Mouse (Mus musculus) forebrain, embryonic 11.5 days (tissue): Measurements from ENCODE around the gene Mroh8. TPM values are rescaled to one million over a fixed set of nuclear protein-coding genes. Genes with fewer than 3 reads are reported as not detected.

Experiments
- ATAC-seq: fragments of 200-750 bp; cut with Nextera tagmentation; replicated peaks from 2 replicates; pipeline ENCODE4 v1.8.0; 2017; ENCODE audit warnings: moderate TSS enrichment; ENCODE audit not compliant: low FRiP score
- DNase-seq: peaks from one replicate; pipeline ENCODE4 v3.0.0-alpha.2; 2017; ENCODE audit warnings: low spot score
- H3K27ac ChIP-seq: fragments of 300-500 bp; sonication (generic); 2 replicates; pipeline ENCODE4 v1.5.1; 2014; ENCODE audit warnings: low read depth, low read length
- H3K27me3 ChIP-seq: fragments of 300-500 bp; sonication (generic); 2 replicates; pipeline ENCODE4 v1.6.1; 2014; ENCODE audit warnings: mild to moderate bottlenecking, low read length, mixed read lengths; ENCODE audit not compliant: control insufficient read depth, insufficient read depth
- H3K36me3 ChIP-seq: fragments of 300-500 bp; sonication (generic); 2 replicates; pipeline ENCODE4 v1.6.1; 2014; ENCODE audit warnings: mild to moderate bottlenecking, low read length, moderate library complexity, mixed read lengths; ENCODE audit not compliant: control insufficient read depth, insufficient read depth
- H3K4me1 ChIP-seq: fragments of 300-500 bp; sonication (generic); replicated peaks from 2 replicates; pipeline ENCODE4 v1.6.1; 2014; ENCODE audit warnings: low read length, mixed read lengths; ENCODE audit not compliant: control insufficient read depth, insufficient read depth
- H3K4me2 ChIP-seq: fragments of 300-500 bp; sonication (generic); 2 replicates; pipeline ENCODE4 v1.6.1; 2014; ENCODE audit warnings: low read depth, mild to moderate bottlenecking, low read length, moderate library complexity, mixed read lengths; ENCODE audit not compliant: severe bottlenecking
- H3K4me3 ChIP-seq: fragments of 300-500 bp; sonication (generic); 2 replicates; pipeline ENCODE4 v1.5.1; 2014; ENCODE audit warnings: low read depth, low read length
- H3K9ac ChIP-seq: fragments of 300-500 bp; sonication (generic); 2 replicates; pipeline ENCODE4 v1.6.1; 2014; ENCODE audit warnings: low read length
- H3K9me3 ChIP-seq: fragments of 300-500 bp; sonication (generic); 2 replicates; pipeline ENCODE4 v1.6.1; 2016; ENCODE audit warnings: low read length, mixed read lengths; ENCODE audit not compliant: control insufficient read depth
- WGBS: fragments of 180-500 bp; shearing (Covaris S2); extraction: QIAGEN DNeasy Blood & Tissue Kit; methylation state at CpG from one replicate; pipeline ENCODE4 v1.1.7; 2014; 5-methylcytosine and 5-hydroxymethylcytosine counted together
- polyA plus RNA-seq: library from polyadenylated mRNA; unstranded; fragments of >200 nt; fragmentation: Nextera tagmentation; extraction: Ambion mirVana; gene quantifications from 2 replicates; pipeline ENCODE4 v1.2.1, GENCODE M21; 2014

Gene Mroh8
- polyA plus RNA-seq, 1 experiment from 2014 or later: 0.48 TPM

GRCm38 (mm10) chr2:157278717-157279415, 483 bp downstream of the Mroh8 start, which contains the start of gene Rpn2:
TSS of gene Rpn2 (plus strand) at chr2:157279017.
- peaks cover 8% of the 10 kb centered on the region; the same call in 1 of the 2 replicates for H3K36me3 ChIP-seq
- peak; percentile 98 for DNase-seq
- H3K27me3 ChIP-seq: no peaks in the 10 kb centered on the region
- H3K4me3 ChIP-seq: peak within 1 kb of the TSS; percentile 87
- peaks cover 12% of the 10 kb centered on the region for H3K4me1 ChIP-seq
- peak within 1 kb of the TSS; percentile 88 for H3K27ac ChIP-seq
- peak; percentile 100 for ATAC-seq
- H3K9me3 ChIP-seq: no peaks in the 10 kb centered on the region
- WGBS: under 1% methylated on average over 64 of the region's 64 CpGs
- peak within 1 kb of the TSS; percentile 87 for H3K9ac ChIP-seq
- H3K4me2 ChIP-seq: peak within 1 kb of the TSS; percentile 81

DNA sequence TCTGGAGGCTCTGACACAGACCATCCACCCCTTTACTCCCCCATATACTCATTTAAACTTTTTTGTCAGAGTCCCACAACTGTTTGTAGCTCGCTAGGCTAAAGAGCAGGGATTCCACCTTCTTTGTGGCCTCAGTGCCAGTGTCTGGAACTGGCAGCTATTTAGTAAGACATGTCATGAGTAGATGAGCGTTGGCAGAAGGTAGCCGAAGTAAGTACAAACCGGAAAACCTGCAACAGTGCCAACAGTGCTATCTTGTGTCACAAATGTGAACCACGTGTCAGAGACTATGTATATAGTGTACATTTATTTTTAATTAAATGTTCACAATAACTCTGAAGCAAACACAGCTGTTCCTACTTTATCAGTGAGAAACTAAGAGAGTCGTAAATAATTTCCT, 15.5 kb downstream of the Mroh8 start:
- DNase-seq (no peak), ATAC-seq (no peak)
- Histone ChIP-seq H3K4me3 (no peak overlapping the region), H3K4me1 (no peaks in the 10 kb centered on the region), H3K4me2 (no peak overlapping the region), H3K36me3 (no peaks in the 10 kb centered on the region), H3K9ac (no peak overlapping the region), H3K27ac (no peak overlapping the region), H3K27me3 (no peaks in the 10 kb centered on the region), H3K9me3 (no peaks in the 10 kb centered on the region)
- whole genome bisulfite sequencing: 86% methylated on average over 6 of the region's 6 CpGs

DNA sequence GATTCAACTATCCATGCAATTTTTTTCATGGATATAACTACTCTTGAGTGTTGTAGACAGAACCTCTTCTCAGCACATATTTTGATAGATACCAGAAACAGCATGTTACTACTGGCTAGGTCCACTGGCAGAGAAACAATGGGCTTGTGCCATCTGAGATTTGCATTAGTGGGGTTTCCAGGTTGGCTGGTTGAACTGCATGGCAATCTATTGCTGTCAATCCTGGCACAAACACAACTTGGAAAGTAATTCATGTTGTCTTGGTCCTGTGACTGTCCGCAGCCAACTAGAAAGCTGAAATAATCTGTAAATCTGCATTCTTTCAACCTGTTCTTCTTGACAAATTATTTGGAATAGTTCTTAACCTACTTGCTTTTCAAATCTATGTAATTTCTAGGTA, 16.2 kb downstream of the Mroh8 start:
- H3K4me1 ChIP-seq: no peaks in the 10 kb centered on the region
- H3K27ac ChIP-seq: no peak overlapping the region
- DNase-seq (no peak), ATAC-seq (no peak)
- H3K9me3 ChIP-seq: no peaks in the 10 kb centered on the region
- H3K9ac ChIP-seq: no peak overlapping the region
- no peaks in the 10 kb centered on the region for H3K36me3 ChIP-seq
- no peak overlapping the region for H3K4me3 ChIP-seq
- no peak overlapping the region for H3K4me2 ChIP-seq
- 89% methylated on average over 1 of the region's 1 CpGs for WGBS
- no peaks in the 10 kb centered on the region for H3K27me3 ChIP-seq

DNA sequence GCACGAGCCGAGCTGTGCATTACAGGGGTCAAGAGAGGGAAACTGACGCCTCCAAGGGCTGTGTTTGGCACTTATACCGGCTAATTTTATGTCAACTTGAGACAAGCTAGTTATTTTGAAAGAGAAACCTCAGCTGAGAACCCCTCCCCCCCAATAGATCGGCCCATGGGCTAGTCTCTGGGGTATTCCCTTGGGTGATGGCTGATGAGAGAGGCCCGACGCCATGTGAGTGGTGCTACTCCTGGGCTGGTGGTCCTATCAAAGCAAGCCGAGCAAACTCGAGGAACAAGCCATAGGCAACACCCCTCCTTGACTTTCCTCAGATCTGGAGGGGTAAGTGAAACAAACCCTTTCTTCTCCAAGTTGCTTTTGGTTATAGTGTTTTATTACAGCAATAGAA, 16.8 kb downstream of the Mroh8 start:
- WGBS: 82% methylated on average over 9 of the region's 9 CpGs
- H3K27ac ChIP-seq: no peak overlapping the region

GRCm38 (mm10) chr2:157261930-157262329, 17.4 kb downstream of the Mroh8 start:
- WGBS: 87% methylated on average over 5 of the region's 5 CpGs
- H3K36me3 ChIP-seq: no peaks in the 10 kb centered on the region
- no peak for ATAC-seq

More for the DNA sequence above, 16.8 kb downstream of the Mroh8 start:
- Histone ChIP-seq H3K36me3 (no peaks in the 10 kb centered on the region), H3K9ac (no peak overlapping the region), H3K4me2 (no peak overlapping the region), H3K4me3 (no peak overlapping the region), H3K9me3 (no peaks in the 10 kb centered on the region), H3K4me1 (no peaks in the 10 kb centered on the region), H3K27me3 (no peaks in the 10 kb centered on the region)
- no peak for DNase-seq
- no peak for ATAC-seq

GRCm38 (mm10) chr2:157259720-157260119, 19.6 kb downstream of the Mroh8 start:
- no peak for ATAC-seq
- peak; percentile 74 for DNase-seq
- 5% methylated on average over 5 of the region's 5 CpGs for WGBS
- H3K9me3 ChIP-seq: no peaks in the 10 kb centered on the region
- H3K4me2 ChIP-seq: no peak overlapping the region
- no peak overlapping the region for H3K9ac ChIP-seq
- no peaks in the 10 kb centered on the region for H3K36me3 ChIP-seq
- H3K4me1 ChIP-seq: no peaks in the 10 kb centered on the region
- H3K4me3 ChIP-seq: no peak overlapping the region
- no peak overlapping the region for H3K27ac ChIP-seq
- no peaks in the 10 kb centered on the region for H3K27me3 ChIP-seq

More at GRCm38 (mm10) chr2:157261930-157262329, 17.4 kb downstream of the Mroh8 start:
- H3K9ac ChIP-seq: no peak overlapping the region
- H3K9me3 ChIP-seq: no peaks in the 10 kb centered on the region
- DNase-seq: no peak
- no peak overlapping the region for H3K4me3 ChIP-seq
- no peak overlapping the region for H3K27ac ChIP-seq
- H3K27me3 ChIP-seq: no peaks in the 10 kb centered on the region
- H3K4me1 ChIP-seq: no peaks in the 10 kb centered on the region
- no peak overlapping the region for H3K4me2 ChIP-seq

- Histone ChIP-seq H3K9ac (no peak overlapping the region), H3K9me3 (no peaks in the 10 kb centered on the region), H3K4me3 (no peak overlapping the region), H3K27me3 (no peaks in the 10 kb centered on the region), H3K36me3 (no peaks in the 10 kb centered on the region), H3K4me1 (no peaks in the 10 kb centered on the region), H3K4me2 (no peak overlapping the region), H3K27ac (no peak overlapping the region)
- DNase-seq: no peak
- no peak for ATAC-seq
Observed at GRCm38 (mm10) chr2:157248111-157248510, 31.2 kb downstream of the Mroh8 start.

- Histone ChIP-seq H3K4me3 (no peak overlapping the region), H3K9ac (no peak overlapping the region), H3K27me3 (no peaks in the 10 kb centered on the region), H3K4me2 (no peak overlapping the region), H3K4me1 (no peaks in the 10 kb centered on the region), H3K9me3 (no peaks in the 10 kb centered on the region), H3K36me3 (no peaks in the 10 kb centered on the region), H3K27ac (no peak overlapping the region)
- ATAC-seq (no peak), DNase-seq (no peak)
- WGBS: 72% methylated on average over 2 of the region's 2 CpGs
Observed at GRCm38 (mm10) chr2:157245603-157246002, 33.7 kb downstream of the Mroh8 start.

DNA sequence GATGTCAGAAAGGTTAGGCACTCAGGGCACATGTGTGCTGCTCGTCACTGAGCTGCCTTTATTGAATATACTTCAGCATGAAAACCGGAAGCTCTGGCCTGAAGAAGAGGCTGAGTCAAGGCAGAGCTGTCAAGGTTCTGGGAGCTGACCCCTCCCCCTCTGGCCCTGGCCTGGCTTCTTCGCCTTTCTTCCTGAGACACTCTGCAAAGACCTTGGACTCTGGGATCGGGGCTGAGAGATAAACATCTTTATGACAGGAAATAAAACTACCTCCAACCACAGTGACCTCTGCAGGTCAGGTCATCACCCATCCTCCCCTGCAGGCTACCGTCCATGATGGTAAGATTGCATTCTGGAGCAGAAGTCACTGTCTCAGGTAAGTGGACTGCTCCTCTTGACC, 34.3 kb downstream of the Mroh8 start:
- no peak for DNase-seq
- Histone ChIP-seq H3K9ac (no peak overlapping the region), H3K9me3 (no peaks in the 10 kb centered on the region), H3K4me3 (no peak overlapping the region), H3K4me1 (no peaks in the 10 kb centered on the region), H3K4me2 (no peak overlapping the region), H3K36me3 (no peaks in the 10 kb centered on the region), H3K27me3 (no peaks in the 10 kb centered on the region), H3K27ac (no peak overlapping the region)
- ATAC-seq: no peak
- 73% methylated on average over 5 of the region's 5 CpGs for WGBS
